Mouse (Mus musculus): ENCODE data around the gene Cryl1.

- TF ChIP-seq CTCF (IDR thresholded peaks at IDR 0.05; ENCODE audit: low read depth), result no peak
- no peak for TF ChIP-seq EP300 (IDR thresholded peaks at IDR 0.05; ENCODE audit: low read depth)
Measured at GRCm38 (mm10) chr14:57351521-57352235, 46.7 kb downstream of the Cryl1 start.
